Mouse (Mus musculus) stomach, postnatal 0 days (tissue): ENCODE results near the gene Inpp5e. TPM values are rescaled to one million over a fixed set of nuclear protein-coding genes. Genes with fewer than 3 reads are reported as not detected.
A peak's percentile ranks its signal among the peaks of the same experiment; 100 is the strongest.

Experiments
- ATAC-seq: fragments of 200-750 bp; cut with Nextera tagmentation; 2 replicates; pipeline ENCODE4 v1.8.0; 2017; ENCODE audit not compliant: low FRiP score, low TSS enrichment
- DNase-seq: peaks from one replicate; pipeline ENCODE4 v3.0.0-alpha.2; 2016; ENCODE audit warnings: low spot score
- H3K27ac ChIP-seq: fragments of 300-500 bp; sonication (generic); replicated peaks from 2 replicates; pipeline ENCODE4 v1.5.1; 2014; ENCODE audit warnings: mild to moderate bottlenecking, control low read depth
- H3K27me3 ChIP-seq: fragments of 300-500 bp; sonication (generic); 2 replicates; pipeline ENCODE4 v1.6.1; 2014; ENCODE audit warnings: low read length; ENCODE audit not compliant: control insufficient read depth, insufficient read depth
- H3K36me3 ChIP-seq: fragments of 300-500 bp; sonication (generic); 2 replicates; pipeline ENCODE4 v1.6.1; 2014; ENCODE audit warnings: low read length, mixed read lengths; ENCODE audit not compliant: control insufficient read depth, insufficient read depth
- H3K4me1 ChIP-seq: fragments of 300-500 bp; sonication (generic); replicated peaks from 2 replicates; pipeline ENCODE4 v1.6.1; 2014; ENCODE audit warnings: antibody characterized with exemption; ENCODE audit not compliant: control insufficient read depth, insufficient read depth
- H3K4me2 ChIP-seq: fragments of 300-500 bp; sonication (generic); replicated peaks from 2 replicates; pipeline ENCODE4 v1.6.1; 2014; ENCODE audit warnings: low read depth, mild to moderate bottlenecking, control low read depth, moderate library complexity
- H3K4me3 ChIP-seq: fragments of 300-500 bp; sonication (generic); 2 replicates; pipeline ENCODE4 v1.5.1; 2014; ENCODE audit warnings: low read depth, low read length, control low read depth
- H3K9ac ChIP-seq: fragments of 300-500 bp; sonication (generic); 2 replicates; pipeline ENCODE4 v1.6.1; 2014; ENCODE audit warnings: mild to moderate bottlenecking, low read length, control low read depth, mixed read lengths
- H3K9me3 ChIP-seq: fragments of 300-500 bp; sonication (generic); 2 replicates; pipeline ENCODE4 v1.6.1; 2016; ENCODE audit warnings: low read length; ENCODE audit not compliant: control insufficient read depth
- CTCF ChIP-seq: IDR thresholded peaks from 2 replicates; pipeline ENCODE4 v1.5.1; 2016; ENCODE audit warnings: antibody characterized with exemption, low read depth, mild to moderate bottlenecking, moderate library complexity
- EP300 ChIP-seq: optimal IDR thresholded peaks from 2 replicates; pipeline ENCODE3; 2016; ENCODE audit warnings: antibody characterized with exemption
- WGBS: fragments of 180-500 bp; shearing (Covaris S2); extraction: QIAGEN DNeasy Blood & Tissue Kit; methylation state at CpG from one replicate; pipeline ENCODE4 v1.1.7; 2014; 5-methylcytosine and 5-hydroxymethylcytosine counted together
- polyA plus RNA-seq: library from polyadenylated mRNA; unstranded; fragments of >200 nt; fragmentation: Nextera tagmentation; extraction: Ambion mirVana; gene quantifications from 2 replicates; pipeline ENCODE4 v1.2.1, GENCODE M21; 2015

The Inpp5e gene
- polyA plus RNA-seq, 1 experiment from 2014 or later, result 6.3 TPM

GRCm38 (mm10) chr2:26367911-26368310 lies 41.1 kb downstream of the Inpp5e start:
- Histone ChIP-seq H3K9me3 (no peaks in the 10 kb centered on the region), H3K27ac (no peak overlapping the region), H3K4me3 (no peak overlapping the region), H3K36me3 (peaks cover 40% of the 10 kb centered on the region), H3K4me1 (no peaks in the 10 kb centered on the region), H3K9ac (no peak overlapping the region), H3K27me3 (no peaks in the 10 kb centered on the region), H3K4me2 (no peak overlapping the region)
- ATAC-seq, result no peak
- DNase-seq, result no peak
- TF ChIP-seq EP300 (no peak), CTCF (no peak)
- 90% methylated on average over 6 of the region's 6 CpGs for WGBS

- Histone ChIP-seq H3K9me3 (no peaks in the 10 kb centered on the region), H3K4me1 (no peaks in the 10 kb centered on the region), H3K27me3 (no peaks in the 10 kb centered on the region), H3K27ac (no peak overlapping the region; the same call in 1 of the 2 replicates), H3K4me3 (no peak overlapping the region), H3K4me2 (no peak overlapping the region), H3K9ac (0 out of 2 replicates have a peak overlapping the region, but pooled peaks have one; percentile 13), H3K36me3 (peaks cover 28% of the 10 kb centered on the region)
- WGBS, result 58% methylated on average over 10 of the region's 10 CpGs
- peak; percentile 45 for DNase-seq
- no peak for ATAC-seq
- no peak for TF ChIP-seq EP300
- TF ChIP-seq CTCF, result no peak
These were observed 44.1 kb downstream of the Inpp5e start for GRCm38 (mm10) chr2:26364738-26365465.

DNA sequence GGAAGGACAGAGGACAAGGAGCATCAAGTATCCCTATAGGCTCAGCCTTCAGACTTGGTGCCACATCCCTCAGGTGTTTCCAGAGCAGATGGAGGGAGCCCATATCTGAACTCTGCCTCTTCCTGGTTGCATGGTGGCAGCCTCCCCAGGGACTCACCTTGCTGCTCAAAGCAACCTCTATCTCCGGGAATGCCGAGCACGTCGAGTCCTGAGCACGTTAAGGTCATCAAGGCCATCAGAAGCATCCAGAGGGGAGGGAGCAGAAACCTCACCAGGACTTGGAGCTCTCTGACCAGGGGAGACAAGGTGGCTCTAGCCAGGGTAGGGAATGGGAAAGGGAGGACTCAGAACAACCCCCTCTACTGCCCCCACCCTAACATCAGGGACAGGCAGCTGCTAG lies 45.5 kb downstream of the Inpp5e start:
- Histone ChIP-seq H3K4me3 (no peak overlapping the region), H3K36me3 (peaks cover 22% of the 10 kb centered on the region), H3K27ac (no peak overlapping the region), H3K4me1 (no peaks in the 10 kb centered on the region), H3K27me3 (no peaks in the 10 kb centered on the region), H3K4me2 (no peak overlapping the region), H3K9me3 (no peaks in the 10 kb centered on the region), H3K9ac (no peak overlapping the region)
- WGBS, result 65% methylated on average over 5 of the region's 5 CpGs
- DNase-seq (no peak), ATAC-seq (no peak)
- TF ChIP-seq CTCF, result no peak
- TF ChIP-seq EP300, result no peak

GRCm38 (mm10) chr2:26362991-26363390 lies 46.0 kb downstream of the Inpp5e start:
- DNase-seq, result no peak
- Histone ChIP-seq H3K36me3 (peaks cover 18% of the 10 kb centered on the region), H3K4me2 (no peak overlapping the region), H3K27me3 (no peaks in the 10 kb centered on the region), H3K4me3 (no peak overlapping the region), H3K9ac (no peak overlapping the region), H3K27ac (no peak overlapping the region), H3K4me1 (no peaks in the 10 kb centered on the region), H3K9me3 (no peaks in the 10 kb centered on the region)
- TF ChIP-seq EP300, result no peak
- TF ChIP-seq CTCF, result no peak
- ATAC-seq, result no peak
- 88% methylated on average over 5 of the region's 5 CpGs for WGBS

DNA sequence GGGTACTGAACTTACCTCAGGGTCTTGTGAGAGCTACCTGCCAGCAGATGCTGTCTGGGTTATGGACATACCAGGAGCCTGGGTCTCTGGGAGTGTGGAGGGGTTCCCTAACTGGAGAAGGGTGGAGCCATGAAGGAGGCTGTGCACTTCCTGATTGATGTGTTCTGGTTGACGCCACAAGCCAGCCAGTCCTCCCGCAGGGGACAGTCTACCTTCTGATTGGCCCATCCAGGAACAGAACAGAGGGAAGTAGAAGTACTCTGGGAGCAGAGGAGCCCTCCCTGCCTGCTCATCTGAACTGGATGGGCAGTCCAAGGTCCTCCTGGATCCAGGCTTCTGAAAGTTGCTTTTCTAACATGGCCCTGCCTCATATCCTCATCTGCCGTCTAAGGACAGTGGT lies 48.2 kb downstream of the Inpp5e start, which contains the start of gene Card9:
Gene Card9, minus strand, starts transcription at position 147 of the 400 bp plus-strand sequence.
- no peak within 1 kb of the TSS for H3K4me2 ChIP-seq
- H3K4me3 ChIP-seq, result no peak within 1 kb of the TSS
- no peak for ATAC-seq

DNA sequence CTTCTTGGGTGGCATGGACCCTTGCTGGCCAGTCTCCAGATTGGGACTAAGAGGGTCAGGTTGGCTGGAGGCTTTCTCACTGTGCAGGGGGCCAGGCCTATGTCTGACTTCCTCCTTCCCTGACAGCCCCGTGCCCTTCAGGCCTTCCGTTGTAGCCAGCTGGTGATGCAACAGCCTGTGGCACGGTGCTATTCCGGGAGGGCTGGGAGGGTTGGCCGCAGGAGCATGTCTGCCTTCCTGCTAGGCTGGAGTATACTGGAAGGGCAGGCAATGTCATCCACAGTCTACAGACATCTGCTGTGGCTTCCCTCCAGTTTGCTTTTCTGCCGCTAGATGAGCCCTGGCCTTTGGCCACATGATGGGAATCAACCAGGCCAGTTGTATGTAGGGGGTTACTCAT lies 49.0 kb downstream of the Inpp5e start:
- Histone ChIP-seq H3K36me3 (peaks cover 4% of the 10 kb centered on the region; the same call in 1 of the 2 replicates), H3K4me2 (no peak overlapping the region), H3K9me3 (no peaks in the 10 kb centered on the region), H3K4me1 (no peaks in the 10 kb centered on the region), H3K27me3 (no peaks in the 10 kb centered on the region), H3K4me3 (no peak overlapping the region), H3K27ac (0 out of 2 replicates have a peak overlapping the region, but pooled peaks have one; percentile 8), H3K9ac (no peak overlapping the region)
- DNase-seq (no peak), ATAC-seq (no peak)
- WGBS, result 76% methylated on average over 6 of the region's 6 CpGs
- no peak for TF ChIP-seq EP300
- no peak for TF ChIP-seq CTCF

More for the DNA sequence above, 48.2 kb downstream of the Inpp5e start, which contains the start of gene Card9:
- no peaks in the 10 kb centered on the region for H3K4me1 ChIP-seq
- H3K27ac ChIP-seq, result 0 out of 2 replicates have a peak within 1 kb of the TSS, but pooled peaks have one; percentile 8
- 40% methylated on average over 3 of the region's 3 CpGs for WGBS
- no peaks in the 10 kb centered on the region for H3K9me3 ChIP-seq
- H3K9ac ChIP-seq, result no peak within 1 kb of the TSS
- H3K27me3 ChIP-seq, result no peaks in the 10 kb centered on the region
- TF ChIP-seq EP300, result no peak
- no peak for TF ChIP-seq CTCF
- H3K36me3 ChIP-seq, result peaks cover 6% of the 10 kb centered on the region; the same call in 1 of the 2 replicates
- DNase-seq, result no peak
